Mouse (Mus musculus) retina, adult 2 months (tissue): ENCODE data around the gene Rangrf.
A peak's percentile ranks its signal among the peaks of the same experiment; 100 is the strongest.
"Not testable (repeated sequence)": the region's sequence is repeated elsewhere in the genome, so short reads cannot be mapped to it uniquely, and the experiment has no call there.

Experiments used
- DNase-seq: peaks from one replicate; pipeline ENCODE4 v3.0.0-alpha.2; 2012; ENCODE audit warnings: low read depth, low spot score

The Rangrf gene

DNA sequence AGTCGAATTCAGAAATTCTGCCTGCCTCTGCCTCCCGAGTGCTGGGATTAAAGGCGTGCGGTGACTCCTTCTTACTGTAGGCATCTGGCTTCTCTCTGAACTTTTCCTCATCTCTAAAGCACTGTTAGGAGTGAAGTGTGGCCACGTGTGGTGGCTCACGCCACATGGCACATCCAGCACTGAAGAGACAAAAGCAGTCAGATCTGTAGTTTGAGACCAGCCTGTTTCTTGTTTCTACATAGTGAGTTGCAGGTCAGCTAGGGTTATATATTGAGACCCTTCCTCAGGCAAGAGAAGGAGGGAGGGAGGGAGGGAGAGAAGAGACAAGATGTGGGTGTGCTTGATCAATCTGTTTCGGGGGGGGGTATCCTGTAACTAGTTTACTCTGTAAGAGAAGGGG lies at the start of gene Rangrf:
Rangrf (minus strand) TSS at position 101 of the 400 bp plus-strand sequence.
- no peak for DNase-seq

DNA sequence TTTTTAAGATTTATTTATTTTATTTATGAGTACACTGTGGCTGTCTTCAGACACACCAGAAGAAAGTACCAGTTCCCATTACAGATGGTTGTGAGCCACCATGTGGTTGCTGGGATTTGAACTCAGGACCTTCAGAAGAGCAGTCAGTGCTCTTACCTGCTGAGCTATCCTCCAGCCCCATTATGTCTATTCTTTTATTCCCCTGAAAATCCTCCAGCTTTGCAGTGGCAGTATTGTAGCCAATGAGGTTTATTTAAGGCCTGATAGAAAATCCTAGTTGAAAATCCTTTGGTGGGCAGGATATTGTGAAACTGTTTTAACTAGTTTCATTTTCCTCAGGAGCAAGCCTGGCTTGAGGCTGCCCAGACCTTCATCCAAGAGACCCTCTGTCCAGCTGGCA lies 45.7 kb upstream of the Rangrf start:
- no peak for DNase-seq

DNA sequence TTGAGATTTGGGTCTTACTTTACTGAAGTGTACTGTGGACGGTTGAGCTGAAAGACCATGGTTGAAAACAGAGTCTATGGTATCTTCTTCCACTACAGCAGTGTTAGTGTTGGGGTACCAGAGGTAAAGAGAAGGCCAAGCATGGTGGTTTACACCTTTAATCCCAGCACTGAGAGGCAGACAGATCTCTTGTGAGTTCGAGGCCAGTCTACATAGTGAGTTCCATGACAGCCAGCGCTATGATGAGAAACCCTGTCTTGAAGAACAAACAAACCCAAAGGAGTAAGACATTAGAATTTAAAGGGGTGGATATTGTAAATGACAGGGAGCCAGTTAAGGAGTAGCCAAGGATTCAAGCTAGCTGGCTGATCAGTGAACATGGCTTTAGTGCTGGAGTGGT lies 41.8 kb upstream of the Rangrf start:
- DNase-seq = no peak

DNA sequence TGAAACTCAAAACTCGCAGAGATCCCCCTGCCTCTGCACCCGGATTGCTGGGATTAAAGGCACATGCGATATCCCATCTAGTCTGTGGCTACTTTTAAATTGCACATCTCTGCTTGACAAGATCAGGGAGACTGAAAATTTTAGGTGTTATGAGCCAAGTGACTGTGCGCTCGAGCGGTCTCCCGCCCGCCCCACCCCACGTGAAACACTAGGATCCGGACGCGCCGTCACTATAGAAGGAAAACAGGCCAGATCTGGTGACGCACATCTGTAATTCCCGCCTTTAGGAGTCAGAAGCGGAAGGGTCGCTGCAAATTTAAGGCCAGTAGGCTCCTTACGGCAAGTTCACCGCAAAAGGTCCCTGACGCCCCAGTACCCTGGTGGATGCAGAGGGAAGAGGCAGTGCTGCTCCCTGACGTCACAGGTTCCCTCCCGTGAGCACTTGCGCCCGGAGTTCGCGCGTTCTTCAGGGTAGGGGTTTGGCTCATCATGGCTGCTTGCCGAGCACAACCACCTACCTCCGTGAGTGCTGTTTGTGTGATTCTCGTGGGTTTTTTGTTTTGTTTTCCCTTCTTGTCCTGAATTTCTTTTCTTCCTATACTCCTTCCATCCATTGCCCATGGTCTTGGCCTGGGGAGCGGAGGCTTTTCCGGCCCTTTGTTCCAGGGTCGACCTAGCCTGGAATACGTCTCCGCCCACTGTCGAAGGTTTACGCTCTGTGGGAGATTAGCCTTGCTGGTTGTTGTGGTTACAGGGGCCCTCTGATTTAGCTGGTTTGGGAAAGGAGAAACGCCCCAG lies 40.9 kb upstream of the Rangrf start, which contains the start of gene Ctc1:
Ctc1 (plus strand) TSS at position 268 of the 798 bp plus-strand sequence.
- DNase-seq = peak; percentile 74

DNA sequence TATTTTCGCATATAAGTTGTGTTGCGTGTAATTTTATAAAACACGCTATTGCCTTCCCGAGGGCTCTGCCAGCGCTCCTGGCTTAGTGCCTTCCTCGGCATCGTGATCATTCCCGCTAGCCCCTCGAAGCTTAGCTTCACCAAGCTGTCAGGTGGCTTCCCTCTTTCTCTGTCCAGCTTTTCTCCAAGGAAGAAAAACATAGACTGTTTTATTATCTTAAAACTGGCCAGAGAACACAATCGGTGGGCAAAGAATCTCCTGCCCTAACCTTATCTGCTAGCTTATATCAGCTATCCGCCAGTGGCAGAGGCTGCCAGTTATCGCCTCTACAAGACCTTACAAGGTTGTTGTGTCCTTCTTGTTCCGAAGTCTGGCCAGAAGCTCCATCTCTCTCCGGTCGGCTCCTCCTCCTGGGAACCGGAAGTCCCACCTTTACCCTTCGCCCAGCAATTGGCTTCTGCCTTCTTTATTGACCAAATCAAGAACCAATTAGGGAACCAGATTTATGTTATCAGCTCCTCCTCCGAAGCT lies 37.2 kb upstream of the Rangrf start:
- peak; percentile 78 for DNase-seq

DNA sequence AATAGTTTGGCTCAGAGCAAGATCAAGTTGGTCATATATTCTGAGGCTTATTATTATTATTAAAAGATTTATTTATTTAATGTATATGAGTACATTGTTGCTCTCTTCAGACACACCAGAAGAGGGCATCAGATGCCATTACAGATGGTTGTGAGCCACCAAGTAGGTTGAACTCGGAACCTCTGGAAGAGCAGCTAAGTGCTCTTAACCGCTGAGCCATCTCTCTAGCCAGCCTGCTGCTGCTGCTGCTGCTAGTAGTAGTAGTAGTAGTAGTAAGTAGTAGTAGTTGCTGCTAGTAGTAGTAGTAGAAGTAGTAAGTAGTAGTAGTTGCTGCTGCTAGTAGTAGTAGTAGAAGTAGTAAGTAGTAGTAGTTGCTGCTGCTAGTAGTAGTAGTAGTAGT lies 36.5 kb upstream of the Rangrf start:
- DNase-seq = not testable (repeated sequence)

DNA sequence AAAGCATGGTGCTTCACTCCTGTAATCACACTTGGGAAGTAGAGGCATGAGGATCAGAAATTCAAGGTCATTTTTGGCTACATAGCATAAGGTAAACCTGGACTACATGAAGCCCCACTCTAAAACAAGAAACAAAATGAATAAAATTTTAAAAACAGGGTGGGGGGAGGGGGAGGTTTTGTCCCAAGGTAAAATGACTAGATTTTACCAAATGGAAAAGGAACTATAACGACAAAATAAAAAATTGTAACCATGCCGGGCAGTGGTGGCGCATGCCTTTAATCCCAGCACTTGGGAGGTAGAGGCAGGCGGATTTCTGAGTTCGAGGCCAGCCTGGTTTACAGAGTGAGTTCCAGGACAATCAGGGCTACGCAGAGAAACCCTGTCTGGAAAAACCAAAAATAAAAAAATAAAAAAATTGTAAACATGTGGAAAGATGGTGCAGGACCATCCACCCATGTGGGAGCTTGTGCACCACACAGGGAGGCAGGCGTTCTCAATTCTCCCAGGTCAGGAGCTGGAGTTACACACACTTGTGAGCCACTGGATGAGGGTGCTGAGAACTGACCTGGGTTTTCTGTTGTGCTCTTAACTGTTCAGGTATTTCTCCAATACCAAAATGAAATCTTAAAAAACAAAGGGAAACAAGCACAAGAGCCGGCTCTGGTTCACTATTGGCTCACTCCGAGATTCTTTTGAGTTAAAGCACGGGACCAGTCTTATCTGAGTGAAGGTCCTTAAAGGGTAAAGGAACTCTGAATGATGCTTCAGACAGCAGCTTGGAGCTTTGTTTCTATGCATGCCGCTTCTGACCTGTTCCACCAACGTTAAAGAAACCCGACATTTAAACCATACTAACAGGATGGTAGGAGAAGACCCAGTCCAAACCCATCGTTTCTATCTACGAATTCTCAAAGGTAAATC lies 35.7 kb upstream of the Rangrf start:
- no peak for DNase-seq

DNA sequence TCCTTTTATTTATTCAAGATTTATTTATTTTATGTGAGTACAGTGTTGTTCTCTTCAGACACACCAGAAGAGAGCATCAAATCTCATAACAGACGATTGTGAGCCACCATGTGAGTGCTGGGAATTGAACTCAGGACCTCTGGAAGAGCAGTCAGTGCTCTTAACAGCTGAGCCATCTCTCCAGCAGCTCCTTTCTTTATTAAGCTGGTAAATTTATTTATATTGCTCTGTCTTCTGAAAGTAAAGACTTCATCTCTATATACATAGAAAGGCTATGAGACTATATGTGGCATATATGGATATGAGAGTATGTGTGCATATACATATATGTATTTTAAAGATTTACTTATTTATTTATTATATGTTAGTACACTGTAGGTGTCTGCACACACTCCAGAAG lies 34.5 kb upstream of the Rangrf start:
- DNase-seq = no peak

DNA sequence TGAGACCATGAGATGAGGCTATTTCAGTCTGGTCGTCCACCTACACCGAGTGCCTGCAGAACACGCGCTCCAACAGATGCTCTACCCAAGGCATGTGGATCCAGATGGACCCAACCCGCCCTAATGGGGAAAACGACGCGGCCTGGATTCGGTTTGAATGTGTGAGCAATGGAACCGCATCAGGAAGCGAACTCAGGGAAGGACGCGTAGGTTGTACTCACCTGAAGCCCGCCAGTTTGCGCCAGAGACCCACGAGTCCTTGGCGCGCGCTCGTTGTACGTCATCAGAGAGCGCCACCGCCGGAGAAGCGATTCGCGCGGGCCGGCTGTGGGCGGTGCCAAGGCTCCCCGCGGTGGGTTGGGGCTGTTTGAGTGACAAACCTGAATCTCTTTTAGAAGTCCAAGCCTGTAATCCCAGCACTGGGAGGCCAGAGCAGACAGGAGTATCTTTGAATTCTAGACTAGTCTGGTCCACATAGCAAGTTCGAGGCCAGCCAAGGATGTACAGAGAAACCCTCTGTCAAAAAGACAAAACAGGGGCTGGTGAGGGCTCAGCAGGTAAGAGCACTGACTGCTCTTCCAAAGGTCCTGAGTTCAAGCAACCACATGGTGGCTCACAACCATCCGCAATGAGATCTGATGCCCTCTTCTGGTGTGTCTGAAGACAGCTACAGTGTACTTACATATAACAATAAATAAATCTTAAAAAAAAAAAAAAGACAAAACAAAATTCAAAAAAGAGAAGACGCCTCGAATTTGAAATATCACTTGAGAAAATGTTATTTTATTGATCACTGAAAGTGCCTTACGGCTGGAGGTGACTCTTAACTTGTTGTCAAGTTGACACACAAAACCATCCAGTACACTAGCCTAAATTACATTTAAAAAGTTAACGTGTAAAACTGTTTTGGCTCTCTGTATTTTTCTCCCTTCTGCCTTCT lies 33.5 kb upstream of the Rangrf start, which contains the start of gene Pfas:
Pfas (minus strand) TSS at position 279 of the 940 bp plus-strand sequence.
- DNase-seq = peak; percentile 86

DNA sequence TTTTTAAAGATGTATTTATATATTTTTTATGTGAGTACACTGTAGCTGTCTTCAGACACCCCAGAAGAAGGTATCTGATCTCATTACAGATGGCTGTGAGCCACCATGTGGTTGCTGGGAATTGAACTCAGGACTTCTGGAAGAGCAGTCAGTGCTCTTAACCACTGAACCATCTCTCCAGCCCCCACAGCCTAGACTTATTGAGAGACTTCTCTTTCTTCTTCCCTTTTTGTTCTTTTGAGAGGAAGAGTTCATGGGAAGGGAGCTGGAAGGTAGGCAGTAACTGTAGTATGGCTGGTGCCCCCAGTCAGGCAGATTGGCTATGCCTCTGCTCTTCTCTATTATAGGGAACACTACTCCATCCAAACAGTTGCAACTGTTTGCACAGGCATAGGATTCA lies 31.6 kb upstream of the Rangrf start:
- not testable (repeated sequence) for DNase-seq

DNA sequence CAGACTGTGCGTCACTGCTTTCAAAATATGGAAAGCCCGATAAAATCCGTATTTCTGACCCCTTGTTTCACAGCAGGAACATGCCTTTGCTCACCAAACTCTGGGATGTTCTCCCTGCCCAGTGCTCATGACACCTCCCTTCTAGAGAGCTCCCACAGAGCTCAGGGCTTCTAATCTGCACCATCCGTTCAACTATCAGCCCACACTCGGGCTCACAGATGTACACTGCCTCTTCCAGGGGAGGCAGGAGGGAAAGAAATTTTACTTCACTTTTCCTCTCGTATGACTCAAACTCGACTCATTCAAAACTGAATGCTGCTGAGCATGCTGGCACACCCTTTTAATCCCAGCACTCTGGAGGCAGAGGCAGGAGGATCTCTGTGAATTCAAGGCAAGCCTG lies 30.2 kb upstream of the Rangrf start:
- no peak for DNase-seq

DNA sequence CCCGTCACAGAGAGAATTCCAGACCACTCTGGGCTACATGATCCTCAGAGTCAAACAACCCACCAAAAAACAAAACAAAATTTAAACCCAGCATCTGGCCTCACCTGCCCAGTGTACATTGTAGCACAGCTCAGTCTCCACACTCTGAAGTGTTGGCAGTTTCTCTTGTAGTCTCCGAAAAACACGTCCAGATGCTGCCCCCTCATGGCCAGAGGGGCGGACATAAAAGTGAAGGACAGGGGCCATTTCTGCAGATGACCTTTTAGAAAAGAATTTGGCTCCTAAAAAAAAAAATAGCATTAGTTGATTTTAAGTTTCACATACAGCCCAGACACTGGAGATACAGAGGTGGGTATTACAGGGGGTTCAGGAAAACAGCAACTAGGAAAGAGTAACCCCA lies 28.6 kb upstream of the Rangrf start:
- DNase-seq = no peak

DNA sequence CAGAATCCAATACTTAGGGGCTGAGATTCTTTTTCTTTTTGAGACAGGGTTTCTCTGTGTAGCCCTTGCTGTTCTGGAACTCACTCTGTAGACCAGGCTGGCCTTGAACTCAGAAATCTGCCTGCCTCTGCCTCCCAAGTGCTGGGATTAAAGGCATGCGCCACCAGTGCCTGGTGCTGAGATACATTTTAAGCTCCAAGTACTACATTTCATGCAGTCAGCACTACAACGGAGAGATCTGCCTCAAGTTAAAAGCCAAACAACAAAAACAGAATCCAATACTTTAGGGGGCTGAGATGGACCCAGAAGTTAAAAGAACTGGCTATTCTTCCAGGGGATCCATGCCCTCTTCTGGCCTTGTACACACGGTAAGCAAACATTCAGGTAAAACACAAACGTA lies 27.8 kb upstream of the Rangrf start:
- not testable (repeated sequence) for DNase-seq

DNA sequence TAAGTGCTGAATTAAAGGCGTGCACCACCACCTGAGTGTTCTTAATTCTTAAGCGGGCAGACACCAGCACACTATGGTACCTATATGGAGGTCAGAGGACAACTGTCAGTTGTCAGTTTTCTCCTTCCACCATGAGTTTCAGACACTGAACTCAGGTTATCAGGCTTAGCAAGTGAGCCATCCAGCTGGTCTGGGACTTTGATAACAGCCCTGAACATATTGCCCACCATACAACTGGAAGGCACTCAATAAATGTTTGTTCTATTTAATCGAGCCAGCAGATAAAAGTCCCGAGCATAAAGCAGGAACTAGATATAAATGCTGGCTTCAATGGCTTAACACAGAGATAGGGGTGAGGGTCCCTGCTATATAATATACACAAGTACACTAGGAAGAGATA lies 22.1 kb upstream of the Rangrf start:
- no peak for DNase-seq

DNA sequence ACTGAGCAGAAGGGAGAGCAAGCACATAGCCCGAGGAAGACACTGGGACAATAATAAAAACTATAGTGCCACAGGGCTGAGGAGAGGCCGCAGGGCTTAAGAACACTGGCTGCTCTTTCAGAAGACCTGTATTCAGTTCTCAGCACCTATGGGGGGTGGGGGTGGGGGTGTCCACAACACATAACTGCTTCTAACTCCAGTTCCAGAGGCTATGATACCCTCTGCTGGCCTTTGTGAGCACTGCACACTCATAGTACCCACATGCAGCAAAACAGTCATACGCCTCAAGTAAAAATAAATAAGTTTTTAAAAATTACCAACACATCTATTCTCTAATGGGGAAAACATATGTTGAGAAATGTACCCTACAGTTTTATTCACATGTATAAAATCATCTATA lies 19.4 kb upstream of the Rangrf start:
- no peak for DNase-seq

DNA sequence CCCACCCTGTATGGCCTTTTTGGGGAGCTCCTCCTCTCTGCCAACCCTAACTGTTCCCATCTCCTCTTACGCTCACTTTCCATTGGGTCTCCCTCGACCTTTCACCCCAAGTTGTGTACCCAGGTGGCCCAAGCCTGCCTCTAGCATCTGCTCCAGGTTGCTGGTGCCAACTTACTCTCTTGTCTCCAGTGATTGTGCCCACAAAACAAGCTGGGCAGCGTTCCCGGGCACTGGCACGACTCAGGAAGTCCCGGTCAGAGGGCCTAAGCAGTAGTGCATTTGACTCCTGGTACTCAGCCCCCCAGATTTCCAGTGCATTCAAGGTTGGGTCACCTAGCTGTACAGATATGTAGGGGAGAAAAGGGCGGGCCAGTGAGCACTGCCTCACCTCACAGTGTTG lies 18.1 kb upstream of the Rangrf start:
- DNase-seq = no peak

DNA sequence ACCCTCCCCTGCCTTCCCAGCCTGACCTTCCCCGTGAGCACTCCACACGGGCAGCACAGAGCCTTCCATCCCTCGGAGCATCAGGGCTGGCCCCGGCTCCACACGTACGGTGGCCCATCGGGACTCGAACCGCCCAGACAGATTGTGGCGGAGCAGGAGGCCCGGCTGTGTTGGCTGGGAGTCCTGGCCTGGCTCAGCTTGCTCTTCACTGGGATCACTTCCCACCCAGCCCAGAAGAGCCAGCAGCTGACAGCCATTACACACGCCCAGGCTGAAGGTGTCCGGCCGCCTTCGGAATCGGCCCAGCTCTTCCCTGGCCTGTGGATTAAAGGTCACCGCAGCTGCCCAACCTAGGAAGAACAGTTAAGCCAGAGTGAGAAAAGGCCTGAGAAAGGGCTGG lies 13.4 kb upstream of the Rangrf start:
- no peak for DNase-seq

DNA sequence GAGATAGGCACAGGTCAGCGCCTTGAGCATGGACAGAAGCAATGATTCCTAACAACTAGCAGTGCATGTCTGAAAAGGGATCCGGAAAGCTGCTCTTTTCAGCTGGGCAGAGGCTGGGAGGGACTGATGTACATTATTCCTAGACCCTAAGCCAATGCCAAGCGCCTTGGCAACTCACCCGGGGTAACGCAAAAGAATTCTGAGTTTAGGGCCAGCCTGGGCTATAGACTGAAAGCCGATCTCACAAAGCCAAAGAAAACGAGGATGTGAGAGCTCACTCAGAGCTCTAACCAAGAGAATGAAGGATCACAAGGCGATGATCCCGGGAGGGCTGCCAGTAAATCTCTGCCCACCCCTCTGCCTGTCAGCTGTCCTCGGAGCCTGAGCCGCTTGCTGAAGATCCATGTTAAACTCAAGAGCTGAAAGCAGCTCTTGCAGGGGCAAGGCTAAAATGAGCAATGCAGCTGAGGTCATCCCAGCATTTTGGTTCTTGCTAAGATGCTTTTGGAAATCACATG lies 12.4 kb upstream of the Rangrf start:
- no peak for DNase-seq

DNA sequence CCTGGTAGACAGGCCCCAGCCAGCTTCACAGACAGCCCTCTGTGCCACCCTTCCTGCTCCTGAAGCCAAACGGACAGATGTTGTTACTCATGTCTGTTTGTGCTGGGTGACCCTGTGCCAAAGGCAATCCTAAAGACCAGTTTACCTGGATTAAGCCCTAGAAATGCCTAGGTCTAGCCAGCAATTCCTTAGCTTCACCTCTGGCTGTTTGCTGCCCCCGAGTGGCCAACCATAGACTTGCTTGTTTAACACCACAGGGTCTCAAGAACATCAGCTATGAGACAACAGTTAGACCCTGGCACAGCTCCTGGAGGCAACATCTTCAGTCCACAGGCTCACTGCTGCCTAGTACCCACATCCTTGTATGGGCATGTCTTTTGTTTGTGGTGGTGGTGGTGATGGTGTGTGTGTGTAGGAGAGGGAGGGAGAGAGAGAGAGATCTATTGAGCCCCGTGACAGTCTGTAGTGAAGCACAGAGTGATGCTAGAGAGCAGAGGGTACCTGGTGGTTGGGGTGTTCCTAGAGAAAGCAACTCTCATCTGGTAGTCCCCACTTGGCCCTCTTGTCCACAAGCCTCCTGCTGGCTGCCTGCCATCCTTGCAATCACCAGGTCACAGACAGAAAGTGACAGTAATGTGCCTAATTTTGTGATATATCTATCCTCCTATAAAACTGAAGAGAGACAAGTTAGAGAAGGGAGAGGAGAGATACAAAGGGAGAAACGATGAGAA lies 7.8 kb upstream of the Rangrf start:
- peak; percentile 57 for DNase-seq

DNA sequence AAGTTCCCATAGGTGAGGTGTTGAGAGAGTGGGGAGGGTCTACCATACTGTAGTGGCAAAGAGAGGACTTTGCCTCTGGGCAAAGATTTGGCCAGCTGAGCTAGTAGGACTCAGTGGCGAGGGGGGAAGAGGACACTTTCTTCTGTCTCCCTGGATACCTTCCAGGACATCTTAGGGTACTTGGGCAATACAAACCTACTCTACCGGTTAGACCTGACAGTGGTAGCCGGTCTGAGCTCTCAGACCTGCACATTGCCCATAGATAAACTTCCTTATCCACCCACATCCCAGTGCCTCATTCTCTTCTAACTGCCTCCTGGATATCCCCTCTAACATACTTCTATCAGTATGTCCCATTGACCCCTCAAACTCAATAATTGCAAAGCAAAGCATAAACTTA lies 5.9 kb upstream of the Rangrf start:
- no peak for DNase-seq
